Mouse (Mus musculus) G1E (cell line): ENCODE measurements at regions not wholly inside any gene's neighbourhood (a gene's known extent, or its start where the extent isn't known, plus 50 kb on each side); places are given as distances from the start of the nearest gene placed in this dataset.

Experiments used
- CTCF ChIP-seq: IDR thresholded peaks from 2 replicates; pipeline ENCODE4 v1.5.1; 2012; ENCODE audit warnings: low read depth, low read length, inconsistent platforms, mixed read lengths
- GATA1 ChIP-seq: IDR thresholded peaks from 2 replicates; pipeline ENCODE4 v1.6.1; 2012; ENCODE audit warnings: borderline replicate concordance, low read length, inconsistent platforms, mixed read lengths
- GATA2 ChIP-seq: IDR thresholded peaks from 2 replicates; pipeline ENCODE4 v1.6.1; 2012; ENCODE audit warnings: low read depth, low read length, inconsistent platforms, borderline replicate concordance

DNA sequence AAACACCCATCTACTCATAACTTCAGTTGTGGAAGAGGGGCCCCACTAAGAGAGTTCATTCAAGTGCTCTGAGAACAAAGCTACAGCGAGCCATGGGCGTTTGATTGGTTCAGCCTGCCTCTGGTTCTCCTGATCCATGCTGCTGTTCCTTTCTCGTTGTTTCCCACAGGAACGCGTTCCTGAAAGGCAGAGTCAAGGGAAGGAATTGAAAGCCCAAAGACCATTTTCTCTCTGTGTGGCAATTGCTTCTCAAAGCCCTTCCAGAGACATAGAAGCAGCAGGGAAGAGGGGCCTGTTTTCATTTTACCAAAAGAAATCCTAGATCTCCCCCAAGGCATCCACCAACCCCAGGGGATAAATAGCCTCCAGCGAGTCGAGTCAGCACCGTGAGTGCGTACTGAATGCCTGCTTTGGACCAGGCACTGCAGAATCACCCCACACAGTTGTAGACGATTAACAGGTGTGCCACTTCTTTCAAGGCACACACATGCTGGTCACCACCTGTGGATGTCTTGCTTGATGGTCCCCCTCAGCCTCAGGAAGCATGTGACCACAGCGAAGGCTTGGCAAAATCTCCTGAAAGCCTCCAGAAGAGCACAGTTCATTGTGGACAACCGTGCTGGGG lies 106.5 kb upstream of the Tsc22d1 start:
- TF ChIP-seq CTCF (no peak), GATA1 (no peak), GATA2 (no peak)
